Mouse (Mus musculus) heart, adult 2 months (tissue): ENCODE measurements around the gene Galnt18. TPM values are rescaled to one million over a fixed set of nuclear protein-coding genes. Genes with fewer than 3 reads are reported as not detected.
A peak's percentile ranks its signal among the peaks of the same experiment; 100 is the strongest.

Experiments
- DNase-seq, 2 experiments: peaks; one replicate each; pipeline ENCODE4 v3.0.0; 2021
- H3K27ac ChIP-seq: fragments of 200-600 bp; 2 replicates; pipeline ENCODE4 v1.8.1; 2022
- H3K27me3 ChIP-seq: fragments of 200-500 bp; 2 replicates; pipeline ENCODE4 v1.6.1; 2012; ENCODE audit warnings: mild to moderate bottlenecking, low read length, inconsistent platforms, mixed read lengths; ENCODE audit not compliant: control insufficient read depth, insufficient read depth
- H3K36me3 ChIP-seq: fragments of 200-500 bp; 2 replicates; pipeline ENCODE4 v1.6.1; 2012; ENCODE audit warnings: low read length, inconsistent platforms; ENCODE audit not compliant: control insufficient read depth, insufficient read depth
- H3K4me1 ChIP-seq: fragments of 200-500 bp; 2 replicates; pipeline ENCODE4 v1.6.1; 2011; ENCODE audit warnings: low read length; ENCODE audit not compliant: control insufficient read depth, insufficient read depth
- H3K4me3 ChIP-seq: fragments of 200-600 bp; 2 replicates; pipeline ENCODE4 v1.8.1; 2022
- H3K79me2 ChIP-seq: fragments of 200-500 bp; replicated peaks from 2 replicates; pipeline ENCODE4 v1.6.1; 2012; ENCODE audit warnings: mild to moderate bottlenecking, inconsistent platforms, low read length, moderate library complexity, mixed read lengths; ENCODE audit not compliant: control insufficient read depth, insufficient read depth
- H3K9ac ChIP-seq: fragments of 200-500 bp; 2 replicates; pipeline ENCODE4 v1.6.1; 2012; ENCODE audit warnings: low read depth, mild to moderate bottlenecking, control low read depth, inconsistent platforms, low read length, mixed read lengths
- CTCF ChIP-seq: fragments of 200-600 bp; IDR thresholded peaks from 2 replicates; pipeline ENCODE4 v1.8.1; 2022; ENCODE audit warnings: antibody characterized with exemption, mild to moderate bottlenecking, moderate library complexity
- EP300 ChIP-seq: fragments of 200-500 bp; IDR thresholded peaks from 2 replicates; pipeline ENCODE4 v1.6.1; 2011; ENCODE audit warnings: low read depth, low read length, control low read depth; ENCODE audit not compliant: insufficient read depth
- POLR2A ChIP-seq: fragments of 200-500 bp; IDR thresholded peaks from 2 replicates; pipeline ENCODE4 v1.6.1; 2011; ENCODE audit warnings: mild to moderate bottlenecking, low read depth, low read length, control low read depth; ENCODE audit not compliant: insufficient read depth
- WGBS: fragments of 180-500 bp; shearing (Covaris S2); methylation state at CpG from one replicate; pipeline ENCODE4 v1.1.7; 2018; 5-methylcytosine and 5-hydroxymethylcytosine counted together
- intact Hi-C: fragments of 180-260 bp; cut with DNase I; formaldehyde crosslinking; loops from one replicate; pipeline ENCODE4 v1.15.1; 2025
- polyA plus RNA-seq: library from polyadenylated mRNA; depleted of rRNA; stranded (reverse); fragments of >200 nt; gene quantifications from 2 replicates; pipeline ENCODE4 v1.2.3, GENCODE M21; 2012
- total RNA-seq, 2 experiments: library from RNA; stranded (reverse); gene quantifications; 2 replicates each; pipeline ENCODE4 v1.2.3; 2021

Galnt18 gene
- total and polyA plus RNA-seq, 3 experiments: 11.4 to 13.6 (median 12.1) TPM

DNA sequence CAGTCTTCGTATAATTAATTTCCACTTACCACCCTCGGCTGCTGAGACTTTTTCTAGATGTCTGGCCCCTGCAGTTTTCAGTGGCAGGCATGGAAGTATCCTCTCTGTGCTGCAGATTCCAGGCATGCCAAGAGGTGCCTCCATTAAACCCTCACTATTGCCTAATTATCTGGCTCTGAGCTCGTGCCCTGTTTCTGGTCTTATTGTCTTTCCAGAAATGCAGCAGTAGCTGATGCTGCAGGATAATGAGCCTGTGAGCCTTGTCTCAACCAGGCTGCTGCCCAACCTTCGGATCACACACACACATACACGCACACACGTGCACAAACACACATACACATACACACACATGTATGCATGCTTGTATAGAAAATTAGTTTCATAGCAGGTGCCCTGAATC, 199.2 kb downstream of the Galnt18 start:
- H3K79me2 ChIP-seq: no peaks in the 10 kb centered on the region
- H3K4me3 ChIP-seq: no peak overlapping the region
- intact Hi-C loops: no loop called here
- no peak overlapping the region for H3K27ac ChIP-seq
- TF ChIP-seq CTCF (no peak), POLR2A (no peak), EP300 (no peak)
- H3K27me3 ChIP-seq: no peaks in the 10 kb centered on the region
- H3K36me3 ChIP-seq: 0 out of 2 replicates have a peak, but pooled peaks cover 2% of the 10 kb centered on the region
- no peaks in the 10 kb centered on the region; the same call in 1 of the 2 replicates for H3K4me1 ChIP-seq
- DNase-seq: no peak
- WGBS: 84% methylated on average over 6 of the region's 6 CpGs
- H3K9ac ChIP-seq: no peak overlapping the region

DNA sequence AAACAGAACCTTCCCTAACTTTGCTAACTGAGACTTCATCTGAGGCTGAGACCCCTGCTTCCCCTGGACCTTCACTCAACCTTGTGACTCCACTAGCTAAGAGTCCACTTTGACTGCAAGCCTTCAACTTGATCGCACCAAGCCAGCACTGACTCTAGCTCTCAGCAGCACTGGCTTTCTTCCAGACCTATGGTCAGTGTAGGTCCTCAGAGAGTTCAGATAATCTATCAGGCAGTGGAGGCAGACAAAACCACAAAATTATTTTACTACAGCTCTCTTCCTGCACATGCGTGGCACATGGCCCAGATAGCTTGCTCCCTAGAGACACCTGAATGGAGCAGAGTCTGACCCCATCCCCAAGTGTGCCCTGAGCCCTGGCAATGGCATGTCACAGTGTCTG, 204.7 kb downstream of the Galnt18 start:
- DNase-seq: peak; percentile 9 to 28
- TF ChIP-seq EP300: no peak
- TF ChIP-seq CTCF: no peak
- no peak for TF ChIP-seq POLR2A
- Histone ChIP-seq H3K27me3 (no peaks in the 10 kb centered on the region), H3K36me3 (0 out of 2 replicates have a peak, but pooled peaks cover 2% of the 10 kb centered on the region), H3K9ac (no peak overlapping the region), H3K79me2 (no peaks in the 10 kb centered on the region), H3K27ac (no peak overlapping the region), H3K4me3 (no peak overlapping the region), H3K4me1 (peaks cover 4% of the 10 kb centered on the region)
- intact Hi-C loops: no loop called here
- 23% methylated on average over 2 of the region's 2 CpGs for WGBS

- no peak for TF ChIP-seq CTCF
- no peak for TF ChIP-seq POLR2A
- TF ChIP-seq EP300: no peak
- H3K36me3 ChIP-seq: no peaks in the 10 kb centered on the region
- no peak overlapping the region for H3K27ac ChIP-seq
- H3K79me2 ChIP-seq: no peaks in the 10 kb centered on the region
- H3K4me1 ChIP-seq: peaks cover 4% of the 10 kb centered on the region
- 91% methylated on average over 2 of the region's 2 CpGs for WGBS
- DNase-seq: no peak
- H3K4me3 ChIP-seq: no peak overlapping the region
- intact Hi-C loops: no loop called here
- no peak overlapping the region for H3K9ac ChIP-seq
- H3K27me3 ChIP-seq: no peaks in the 10 kb centered on the region
These were observed 207.4 kb downstream of the Galnt18 start for GRCm38 (mm10) chr7:111572336-111572735.

GRCm38 (mm10) chr7:111566838-111567237, 212.9 kb downstream of the Galnt18 start:
- Histone ChIP-seq H3K27me3 (no peaks in the 10 kb centered on the region), H3K36me3 (no peaks in the 10 kb centered on the region), H3K4me1 (no peaks in the 10 kb centered on the region), H3K4me3 (no peak overlapping the region), H3K27ac (no peak overlapping the region), H3K9ac (no peak overlapping the region), H3K79me2 (no peaks in the 10 kb centered on the region)
- WGBS: 87% methylated on average over 6 of the region's 6 CpGs
- DNase-seq: no peak
- intact Hi-C loops: no loop called here
- TF ChIP-seq POLR2A: no peak
- no peak for TF ChIP-seq CTCF
- no peak for TF ChIP-seq EP300

DNA sequence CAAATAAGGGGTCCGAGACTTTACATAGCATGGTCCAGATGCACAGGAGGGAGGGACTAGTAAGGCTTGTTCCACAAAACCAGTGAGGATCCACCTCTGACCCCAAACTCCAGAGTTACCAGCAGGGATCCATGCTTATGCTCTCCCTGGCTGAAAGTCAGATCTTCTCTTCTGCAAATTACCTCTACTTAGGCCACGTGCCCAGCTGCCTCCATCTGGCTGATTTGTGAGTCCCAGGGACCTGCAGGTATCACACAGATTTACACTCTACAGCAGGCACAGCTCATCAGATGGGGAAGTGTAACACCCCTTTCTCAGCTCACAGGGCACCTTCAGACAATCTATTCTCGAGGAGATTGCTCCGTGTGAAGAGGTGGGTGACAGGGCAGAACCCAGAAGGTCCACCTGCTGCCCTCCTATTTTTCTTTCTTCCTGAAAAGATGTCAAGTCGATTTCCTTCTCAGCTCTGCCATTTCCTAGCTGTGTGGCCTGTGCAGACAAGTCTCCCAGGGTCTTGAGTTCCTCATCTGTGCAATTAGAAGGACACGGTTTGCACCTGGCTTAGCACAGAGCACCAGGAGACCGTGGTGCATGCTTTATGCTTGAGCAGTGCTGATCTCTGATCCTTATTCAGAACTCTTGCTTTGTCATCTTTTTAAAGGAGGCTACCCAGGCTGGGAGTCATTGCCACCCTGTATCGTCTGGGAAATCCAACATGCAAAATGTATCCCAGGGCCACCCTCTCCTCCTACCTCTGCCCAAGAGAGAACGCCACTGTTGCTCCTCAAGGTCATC, 216.3 kb downstream of the Galnt18 start:
- no peak for TF ChIP-seq CTCF
- no peak overlapping the region for H3K27ac ChIP-seq
- H3K36me3 ChIP-seq: no peaks in the 10 kb centered on the region
- no peak overlapping the region for H3K9ac ChIP-seq
- WGBS: 85% methylated on average over 9 of the region's 9 CpGs
- H3K79me2 ChIP-seq: no peaks in the 10 kb centered on the region
- DNase-seq: no peak
- no peaks in the 10 kb centered on the region for H3K27me3 ChIP-seq
- no peaks in the 10 kb centered on the region for H3K4me1 ChIP-seq
- intact Hi-C loops: no loop called here
- H3K4me3 ChIP-seq: no peak overlapping the region

- DNase-seq: no peak
- no peaks in the 10 kb centered on the region for H3K36me3 ChIP-seq
- H3K79me2 ChIP-seq: no peaks in the 10 kb centered on the region
- H3K4me3 ChIP-seq: no peak overlapping the region
- no peak overlapping the region for H3K9ac ChIP-seq
- TF ChIP-seq POLR2A (no peak), CTCF (peak; percentile 59)
- H3K27me3 ChIP-seq: no peaks in the 10 kb centered on the region
- no peaks in the 10 kb centered on the region for H3K4me1 ChIP-seq
- 81% methylated on average over 3 of the region's 3 CpGs for WGBS
- no peak overlapping the region for H3K27ac ChIP-seq
- intact Hi-C loops: no loop called here
These were observed 219.7 kb downstream of the Galnt18 start for GRCm38 (mm10) chr7:111560097-111560496.
